Mouse (Mus musculus) liver, embryonic 16.5 days (tissue): ENCODE data around the gene Cgref1. TPM values are rescaled to one million over a fixed set of nuclear protein-coding genes. Genes with fewer than 3 reads are reported as not detected.
A peak's percentile ranks its signal among the peaks of the same experiment; 100 is the strongest.

Experiments used
- ATAC-seq: fragments of 200-750 bp; cut with Nextera tagmentation; 2 replicates; pipeline ENCODE4 v1.8.0; 2017; ENCODE audit warnings: low read depth, mild to moderate bottlenecking, moderate number of reproducible peaks, moderate library complexity
- H3K27ac ChIP-seq: fragments of 300-500 bp; sonication (generic); 2 replicates; pipeline ENCODE4 v1.5.1; 2014; ENCODE audit warnings: mild to moderate bottlenecking, low read length
- H3K27me3 ChIP-seq: fragments of 300-500 bp; sonication (generic); 2 replicates; pipeline ENCODE4 v1.6.1; 2014; ENCODE audit warnings: low read depth, low read length, mixed read lengths; ENCODE audit not compliant: control insufficient read depth, insufficient read depth
- H3K36me3 ChIP-seq: fragments of 300-500 bp; sonication (generic); 2 replicates; pipeline ENCODE4 v1.6.1; 2014; ENCODE audit warnings: mild to moderate bottlenecking; ENCODE audit not compliant: control insufficient read depth, insufficient read depth
- H3K4me1 ChIP-seq: fragments of 300-500 bp; sonication (generic); 2 replicates; pipeline ENCODE4 v1.6.1; 2014; ENCODE audit warnings: low read depth, low read length, mixed read lengths; ENCODE audit not compliant: control insufficient read depth
- H3K4me2 ChIP-seq: fragments of 300-500 bp; sonication (generic); 2 replicates; pipeline ENCODE4 v1.6.1; 2014; ENCODE audit warnings: low read depth, low read length, mixed read lengths
- H3K4me3 ChIP-seq: fragments of 300-500 bp; sonication (generic); 2 replicates; pipeline ENCODE4 v1.5.1; 2014; ENCODE audit warnings: low read depth, mild to moderate bottlenecking, low read length
- H3K9ac ChIP-seq: fragments of 300-500 bp; sonication (generic); 2 replicates; pipeline ENCODE4 v1.6.1; 2014; ENCODE audit warnings: low read depth, low read length
- H3K9me3 ChIP-seq: fragments of 300-500 bp; sonication (generic); replicated peaks from 2 replicates; pipeline ENCODE4 v1.6.1; 2016; ENCODE audit warnings: low read length; ENCODE audit not compliant: control insufficient read depth
- WGBS: fragments of 180-500 bp; shearing (Covaris S2); extraction: QIAGEN DNeasy Blood & Tissue Kit; methylation state at CpG from one replicate; pipeline ENCODE4 v1.1.7; 2014; ENCODE audit not compliant: insufficient replicate concordance; 5-methylcytosine and 5-hydroxymethylcytosine counted together
- polyA plus RNA-seq: library from polyadenylated mRNA; unstranded; fragments of >200 nt; fragmentation: Nextera tagmentation; extraction: Ambion mirVana; gene quantifications from 2 replicates; pipeline ENCODE4 v1.2.1, GENCODE M21; 2015

The Cgref1 gene
- polyA plus RNA-seq: 3.1 and 3.2 TPM in 2 replicates

- peak within 1 kb of the TSS; percentile 37; the same call in 1 of the 2 replicates for H3K9ac ChIP-seq
- 9% methylated on average over 44 of the region's 44 CpGs for WGBS
- no peak within 1 kb of the TSS for H3K27ac ChIP-seq
Observed at GRCm38 (mm10) chr5:30944956-30945781, at the start of gene Cgref1. TSS of gene Cgref1 (minus strand) at chr5:30945591.

GRCm38 (mm10) chr5:30994074-30994473 is 48.7 kb upstream of the Cgref1 start:
- H3K27me3 ChIP-seq: no peaks in the 10 kb centered on the region
- H3K4me1 ChIP-seq: no peaks in the 10 kb centered on the region
- WGBS: 37% methylated on average over 3 of the region's 3 CpGs
- H3K9ac ChIP-seq: no peak overlapping the region
- no peaks in the 10 kb centered on the region for H3K36me3 ChIP-seq
- no peaks in the 10 kb centered on the region for H3K9me3 ChIP-seq
- no peak for ATAC-seq
- H3K4me3 ChIP-seq: no peak overlapping the region
- no peak overlapping the region for H3K4me2 ChIP-seq
- no peak overlapping the region for H3K27ac ChIP-seq

More at GRCm38 (mm10) chr5:30944956-30945781, at the start of gene Cgref1:
- Histone ChIP-seq H3K4me1 (peaks cover 12% of the 10 kb centered on the region), H3K4me3 (peak within 1 kb of the TSS; percentile 51), H3K9me3 (no peaks in the 10 kb centered on the region), H3K4me2 (peak within 1 kb of the TSS; percentile 59), H3K27me3 (peaks cover 15% of the 10 kb centered on the region), H3K36me3 (no peaks in the 10 kb centered on the region)
- ATAC-seq: peak; percentile 50

GRCm38 (mm10) chr5:30992980-30993676 is 47.7 kb upstream of the Cgref1 start:
- Histone ChIP-seq H3K9ac (no peak overlapping the region), H3K27ac (no peak overlapping the region), H3K9me3 (no peaks in the 10 kb centered on the region), H3K27me3 (no peaks in the 10 kb centered on the region), H3K4me3 (no peak overlapping the region), H3K4me2 (no peak overlapping the region), H3K36me3 (no peaks in the 10 kb centered on the region), H3K4me1 (no peaks in the 10 kb centered on the region)
- 53% methylated on average over 5 of the region's 5 CpGs for WGBS
- no peak for ATAC-seq

GRCm38 (mm10) chr5:30982357-30982756 is 37.0 kb upstream of the Cgref1 start:
- Histone ChIP-seq H3K4me3 (no peak overlapping the region), H3K36me3 (no peaks in the 10 kb centered on the region), H3K4me2 (no peak overlapping the region), H3K27ac (no peak overlapping the region), H3K27me3 (no peaks in the 10 kb centered on the region), H3K9ac (no peak overlapping the region), H3K4me1 (no peaks in the 10 kb centered on the region), H3K9me3 (no peaks in the 10 kb centered on the region)
- 20% methylated on average over 2 of the region's 2 CpGs for WGBS
- no peak for ATAC-seq

- Histone ChIP-seq H3K9me3 (no peaks in the 10 kb centered on the region), H3K4me1 (no peaks in the 10 kb centered on the region), H3K4me3 (no peak overlapping the region), H3K4me2 (no peak overlapping the region), H3K27me3 (no peaks in the 10 kb centered on the region), H3K27ac (no peak overlapping the region), H3K9ac (no peak overlapping the region), H3K36me3 (no peaks in the 10 kb centered on the region)
- WGBS: 59% methylated on average over 9 of the region's 9 CpGs
- no peak for ATAC-seq
Observed at GRCm38 (mm10) chr5:30974870-30975656, 29.7 kb upstream of the Cgref1 start.

- no peak overlapping the region for H3K4me3 ChIP-seq
- H3K36me3 ChIP-seq: no peaks in the 10 kb centered on the region
- H3K4me2 ChIP-seq: no peak overlapping the region
- no peak overlapping the region for H3K27ac ChIP-seq
- ATAC-seq: no peak
- peaks cover 9% of the 10 kb centered on the region for H3K4me1 ChIP-seq
- no peaks in the 10 kb centered on the region for H3K27me3 ChIP-seq
- 13% methylated on average over 2 of the region's 2 CpGs for WGBS
- H3K9ac ChIP-seq: no peak overlapping the region
- H3K9me3 ChIP-seq: no peaks in the 10 kb centered on the region
Observed at GRCm38 (mm10) chr5:30969440-30969839, 24.0 kb upstream of the Cgref1 start.

- H3K9me3 ChIP-seq: no peaks in the 10 kb centered on the region
Observed at GRCm38 (mm10) chr5:30968416-30968815, 23.0 kb upstream of the Cgref1 start, which contains the start of gene Tcf23. TSS of gene Tcf23 (plus strand) at chr5:30968662.

GRCm38 (mm10) chr5:30966189-30966588 is 20.8 kb upstream of the Cgref1 start:
- Histone ChIP-seq H3K9ac (no peak overlapping the region), H3K4me3 (no peak overlapping the region), H3K36me3 (no peaks in the 10 kb centered on the region), H3K4me1 (peaks cover 9% of the 10 kb centered on the region), H3K27ac (no peak overlapping the region), H3K4me2 (no peak overlapping the region), H3K9me3 (no peaks in the 10 kb centered on the region), H3K27me3 (no peaks in the 10 kb centered on the region)
- peak; percentile 80 for ATAC-seq
- WGBS: 71% methylated on average over 4 of the region's 4 CpGs

More at GRCm38 (mm10) chr5:30968416-30968815, 23.0 kb upstream of the Cgref1 start, which contains the start of gene Tcf23:
- ATAC-seq: no peak
- Histone ChIP-seq H3K9ac (no peak within 1 kb of the TSS), H3K4me2 (no peak within 1 kb of the TSS), H3K27ac (no peak within 1 kb of the TSS), H3K27me3 (no peaks in the 10 kb centered on the region), H3K4me3 (no peak within 1 kb of the TSS), H3K4me1 (peaks cover 9% of the 10 kb centered on the region), H3K36me3 (no peaks in the 10 kb centered on the region)
- WGBS: 52% methylated on average over 8 of the region's 8 CpGs
